Mouse (Mus musculus) left cerebral cortex, postnatal 14 days (tissue): ENCODE measurements around the gene Copz1. TPM values are rescaled to one million over a fixed set of nuclear protein-coding genes. Genes with fewer than 3 reads are reported as not detected.

Experiments used
- DNase-seq, 2 experiments: peaks; one replicate each; pipeline ENCODE4 v3.0.0; 2021 to 2022; ENCODE audit warnings: low spot score in 2 of 2, mixed read lengths in 1 of 2
- intact Hi-C: fragments of 180-260 bp; cut with DNase I; formaldehyde crosslinking; loops from one replicate; pipeline ENCODE4 v1.15.1; 2025
- total RNA-seq, 2 experiments: library from RNA; stranded (reverse); gene quantifications; 2 replicates each; pipeline ENCODE4 v1.2.3; 2021

Gene Copz1
- total RNA-seq, 2 experiments from 2014 or later = 107 to 114 TPM

DNA sequence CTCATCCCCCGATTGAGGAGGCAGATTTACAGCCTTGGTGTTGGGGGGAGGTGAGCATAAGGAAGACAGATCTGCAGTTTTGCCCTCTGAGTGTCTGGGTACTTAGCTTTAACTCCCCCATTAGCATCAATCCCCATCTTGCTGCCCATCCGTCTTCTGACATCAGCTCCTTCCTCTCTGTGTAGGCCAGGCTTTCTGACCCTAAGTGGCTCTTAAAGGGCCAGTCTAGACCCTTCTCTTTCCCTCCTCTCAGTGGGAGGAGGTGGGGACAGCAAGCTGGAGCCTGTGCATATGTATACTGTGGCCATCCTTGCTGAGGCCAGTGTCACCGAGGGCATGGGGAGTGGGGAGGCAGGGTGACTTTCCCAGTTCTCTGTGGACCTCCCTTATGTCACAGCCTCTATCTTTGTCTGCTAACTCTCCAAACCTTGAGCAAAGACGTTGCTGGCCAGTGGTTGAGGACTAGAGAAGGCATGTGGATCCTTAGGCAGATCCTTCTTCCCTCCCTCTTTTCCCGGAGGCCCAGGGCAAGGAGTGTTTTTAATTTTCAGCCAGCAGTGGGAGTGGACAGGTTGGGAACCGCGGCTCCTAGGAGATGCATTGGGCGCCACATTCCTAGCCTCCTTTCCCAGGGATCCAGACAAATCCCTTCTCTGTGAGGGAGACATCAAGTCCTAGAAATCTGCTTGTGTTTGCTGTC, 31.6 kb downstream of the Copz1 start:
- no peak for DNase-seq
- intact Hi-C loops = no loop called here

DNA sequence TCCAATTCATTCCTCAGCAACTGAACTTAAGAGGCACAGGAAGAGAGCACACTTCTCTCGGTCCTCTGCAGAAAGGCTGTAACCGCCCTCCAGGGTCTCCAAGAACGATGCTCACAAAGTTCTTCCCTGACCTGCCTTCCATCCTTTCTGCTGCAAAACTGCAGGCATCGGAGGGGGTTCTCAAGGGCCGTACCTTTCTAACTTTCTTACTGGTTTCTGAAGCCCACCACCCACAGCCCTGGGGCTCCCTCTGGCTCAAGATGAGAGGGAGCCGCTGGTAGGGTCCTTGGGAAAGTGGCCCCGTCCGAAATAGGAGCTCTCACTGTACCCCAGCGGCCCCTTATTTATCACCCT, 32.1 kb downstream of the Copz1 start:
- DNase-seq = no peak
- intact Hi-C loops = no loop called here

GRCm38 (mm10) chr15:103305070-103305678, 32.7 kb downstream of the Copz1 start:
- intact Hi-C loops = loop anchor here (5.0 kb wide), 1 partner anchor 33 kb away; the partner anchor contains the start of gene Copz1
- DNase-seq = peak; percentile 97 to 100

DNA sequence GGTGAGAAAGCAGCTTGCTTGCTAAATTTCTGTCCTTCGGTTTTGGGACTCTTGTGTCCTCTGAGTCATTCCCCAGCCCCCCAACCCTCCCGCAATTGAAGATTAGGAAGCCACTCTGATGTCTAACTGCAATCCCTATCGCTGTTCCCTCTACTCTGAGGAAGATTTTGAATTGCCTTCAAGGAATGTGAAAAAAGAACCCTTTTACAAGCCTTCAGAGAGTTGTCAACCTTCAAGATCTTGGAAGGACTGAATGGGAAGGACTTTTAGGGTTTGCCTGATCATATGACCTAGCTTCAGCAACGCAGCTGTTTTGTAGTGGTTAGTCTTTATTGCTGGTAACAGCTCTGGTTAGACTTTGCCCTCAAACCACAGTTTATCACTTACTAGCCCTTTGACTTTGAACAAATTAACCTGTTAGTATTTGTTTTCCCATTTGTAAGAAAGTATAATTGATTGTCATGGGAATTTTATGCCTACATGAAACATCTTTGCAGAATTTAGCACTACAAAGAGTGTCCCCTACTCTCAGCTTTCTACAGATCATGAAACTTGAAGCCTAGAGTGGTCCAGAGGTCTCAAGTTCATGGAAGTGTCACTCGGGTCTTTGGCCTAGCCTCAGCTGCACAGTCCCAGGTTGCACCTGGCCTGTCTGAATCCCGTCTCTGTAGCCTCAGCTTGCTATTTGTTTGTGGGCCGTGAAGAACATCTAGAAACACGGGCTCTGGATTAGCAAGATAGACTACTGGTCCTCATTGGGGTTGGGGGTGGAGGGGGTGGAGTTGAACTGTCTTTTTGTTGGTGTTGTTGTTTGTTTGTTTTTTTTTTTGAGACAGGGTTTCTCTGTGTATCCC, 33.5 kb downstream of the Copz1 start:
- intact Hi-C loops = loop anchor here (2.0 to 5.0 kb wide), 3 partner anchors 21 to 123 kb away; partner anchors contain the start of gene Copz1
- no peak for DNase-seq

DNA sequence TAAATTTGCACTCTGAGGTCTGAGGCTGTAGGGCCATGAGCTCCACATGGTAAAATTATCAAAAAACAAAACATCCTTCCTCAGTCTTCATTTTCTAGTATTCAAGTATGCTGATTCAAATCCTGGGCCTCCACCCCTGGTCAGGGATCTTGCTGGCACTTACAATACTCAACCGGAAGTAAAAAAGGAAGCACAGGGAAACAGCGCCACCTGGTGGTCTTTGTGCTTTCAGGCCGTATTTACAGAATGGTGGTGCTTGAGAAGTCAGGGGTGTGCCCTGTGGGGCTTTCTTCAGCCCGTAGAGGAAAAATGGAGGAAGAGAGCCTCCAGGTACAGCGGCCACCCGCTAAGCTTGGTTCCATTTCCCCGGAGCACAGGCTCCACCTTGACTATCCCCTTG, 34.6 kb downstream of the Copz1 start:
- intact Hi-C loops = loop anchor here (1.0 to 5.0 kb wide), 4 partner anchors 22 to 124 kb away; partner anchors contain the start of gene Copz1

DNA sequence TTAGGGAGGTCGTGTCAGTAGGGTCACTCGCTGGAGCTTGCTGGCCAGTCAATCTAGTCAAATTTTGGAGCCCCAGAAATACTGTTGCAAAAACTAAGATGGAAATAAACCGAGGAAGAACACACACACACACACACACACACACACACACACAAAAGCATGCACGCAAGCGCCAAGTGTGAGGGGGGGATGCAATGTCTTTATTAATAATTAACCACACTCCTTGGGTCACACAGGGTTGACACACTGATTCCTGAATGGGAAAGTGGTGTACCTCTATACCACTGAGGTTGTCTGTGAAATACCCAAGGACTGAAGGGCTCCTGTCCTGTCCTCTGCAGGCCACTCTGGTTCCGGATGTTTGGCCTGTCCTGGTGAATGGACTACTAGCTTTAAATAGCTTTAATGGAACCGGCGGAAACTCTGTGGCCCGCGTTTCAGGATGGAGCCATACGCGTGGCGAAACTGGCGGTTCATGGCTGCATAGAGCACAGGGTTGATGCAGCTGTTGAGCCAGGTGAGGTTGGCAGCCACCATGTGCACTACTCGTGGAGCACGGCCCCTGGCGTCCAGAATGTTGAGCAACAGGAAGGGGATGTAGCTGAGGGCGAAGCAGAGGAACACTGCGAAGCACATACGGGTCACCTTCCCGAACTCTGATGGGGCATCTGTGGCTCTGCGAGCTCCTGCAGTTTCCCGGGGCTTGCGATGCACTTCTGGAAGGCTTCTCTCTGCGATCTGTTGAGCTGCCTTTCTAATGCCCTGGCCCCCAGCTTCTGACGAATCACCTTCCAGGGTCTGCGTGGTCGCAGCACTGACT, 35.8 kb downstream of the Copz1 start:
- no peak for DNase-seq
- intact Hi-C loops = loop anchor here (5.0 kb wide), 1 partner anchor 36 kb away; the partner anchor contains the start of gene Copz1

More for the DNA sequence above, 34.6 kb downstream of the Copz1 start:
- DNase-seq = peak; percentile 94 to 96

DNA sequence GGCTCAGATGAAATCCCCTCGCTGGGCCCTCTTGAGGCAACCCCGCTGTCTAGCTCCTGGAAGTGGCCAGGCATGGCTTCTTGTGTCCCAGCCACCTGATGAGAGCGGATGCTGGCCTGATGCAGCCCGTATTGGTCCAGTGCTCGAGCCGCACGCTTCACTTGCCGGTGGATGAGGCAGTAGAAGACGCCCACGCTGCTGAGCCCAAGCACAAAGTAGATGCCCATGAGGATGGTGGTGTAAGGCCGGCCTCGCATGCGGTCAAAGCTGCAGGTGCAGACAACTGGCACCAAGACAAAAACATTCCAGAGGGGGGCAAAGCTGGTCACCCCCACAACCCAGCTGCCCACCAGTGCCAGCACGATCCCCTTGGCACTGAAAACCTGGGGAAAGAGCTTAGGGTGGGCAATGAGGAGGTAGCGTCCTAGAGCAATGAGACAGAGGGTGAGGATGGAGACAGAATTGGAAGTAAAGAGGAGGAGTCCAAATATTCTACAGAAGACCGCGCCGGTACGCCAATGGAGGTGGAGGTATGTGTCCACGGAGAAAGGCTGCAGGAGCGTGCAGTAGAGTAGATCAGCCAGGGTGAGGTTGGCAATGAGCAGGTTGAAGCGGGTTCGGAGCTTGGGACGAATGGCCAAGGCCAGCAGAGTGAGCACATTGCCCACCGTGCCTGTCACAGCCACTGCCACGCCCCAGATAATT, 36.5 kb downstream of the Copz1 start:
- no peak for DNase-seq

DNA sequence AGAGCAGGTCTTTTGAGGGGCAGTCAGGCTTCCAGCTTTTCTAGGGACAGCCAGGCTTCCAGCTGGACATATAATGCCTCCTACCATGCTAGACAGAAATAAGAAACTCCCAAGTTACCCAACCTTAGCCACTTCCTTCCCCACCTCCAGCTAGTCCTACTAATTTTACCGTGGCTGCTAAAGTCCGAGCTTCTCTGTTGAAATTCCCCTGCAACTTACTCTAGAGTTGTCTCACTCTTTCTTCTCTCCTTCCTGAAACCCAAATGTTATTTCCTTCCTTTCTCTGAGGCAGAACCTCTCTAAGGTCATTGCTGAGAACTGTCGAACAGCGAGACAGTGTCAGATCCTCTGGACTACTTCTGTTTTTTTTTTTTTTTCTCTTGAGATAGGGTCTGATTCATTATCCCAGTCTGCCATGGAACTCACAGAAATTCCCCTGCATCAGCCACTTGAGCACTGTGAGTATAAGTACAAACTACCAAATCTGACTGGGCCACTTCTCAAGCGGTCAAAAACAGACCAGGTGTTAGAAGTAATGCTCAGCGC, 37.9 kb downstream of the Copz1 start, which contains the start of gene Gpr84:
TSS of gene Gpr84 (minus strand) at position 248 of the 546 bp plus-strand sequence.
- no peak for DNase-seq
- intact Hi-C loops = loop anchor here (10.0 kb wide), 1 partner anchor 326 kb away; no protein-coding TSS in a partner anchor

More for the DNA sequence above, 36.5 kb downstream of the Copz1 start:
- intact Hi-C loops = loop anchor here (5.0 kb wide), 1 partner anchor 37 kb away; the partner anchor contains the start of gene Copz1

DNA sequence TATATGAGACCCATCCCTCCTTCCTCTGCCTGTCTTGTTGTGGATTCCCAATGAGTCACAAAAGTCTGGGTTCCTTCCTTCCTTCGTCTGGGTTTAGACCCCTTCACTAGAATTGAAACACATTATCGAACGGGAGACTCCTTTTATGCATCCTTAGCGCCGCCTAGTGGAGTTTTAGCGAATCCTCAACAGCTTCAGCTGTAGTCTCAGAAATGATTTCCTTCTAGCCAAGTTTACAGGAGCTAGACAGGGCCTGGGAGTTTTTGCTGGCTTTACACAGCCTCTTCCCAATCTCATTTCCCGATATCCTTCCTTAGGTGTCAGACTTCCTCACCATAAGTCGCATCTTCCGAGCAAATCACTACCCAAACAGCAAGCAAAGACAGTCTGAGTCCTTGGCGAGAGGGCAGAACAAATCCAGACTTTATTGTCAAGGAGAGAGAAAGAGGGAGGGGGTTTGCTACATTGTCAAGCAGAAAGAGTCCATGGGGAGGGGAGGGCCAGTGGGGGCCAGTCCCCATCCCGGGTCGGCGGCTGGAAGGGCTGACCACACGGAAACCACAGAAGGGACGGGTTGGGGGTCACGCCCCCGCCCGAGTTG, 41.1 kb downstream of the Copz1 start:
- DNase-seq = peak; percentile 73 to 81
- intact Hi-C loops = loop anchor here (10.0 kb wide), 1 partner anchor 329 kb away; no protein-coding TSS in a partner anchor

DNA sequence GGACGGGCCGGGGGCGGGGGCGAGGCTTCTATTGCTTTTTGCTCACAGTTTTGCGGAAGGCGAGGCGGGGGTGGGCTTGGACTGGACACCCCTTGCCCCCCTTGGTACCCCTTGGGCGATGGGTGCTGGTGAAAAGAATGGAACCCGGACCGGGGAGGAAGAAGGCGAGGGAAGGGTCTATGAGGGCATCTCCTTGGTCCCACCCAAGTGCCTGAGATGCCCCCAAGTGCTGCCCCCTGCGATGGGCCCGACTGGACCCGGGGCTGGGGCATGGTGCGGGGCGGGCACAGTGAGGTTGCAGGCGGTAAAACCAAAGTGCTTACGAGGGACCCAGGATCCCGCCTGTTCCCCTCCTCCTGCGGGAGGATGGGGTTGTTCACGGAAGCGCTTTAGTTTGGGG, 41.7 kb downstream of the Copz1 start:
- no peak for DNase-seq
- intact Hi-C loops = loop anchor here (10.0 kb wide), 1 partner anchor 329 kb away; no protein-coding TSS in a partner anchor

GRCm38 (mm10) chr15:103315011-103315502, 42.5 kb downstream of the Copz1 start:
- intact Hi-C loops = loop anchor here (10.0 kb wide), 1 partner anchor 330 kb away; no protein-coding TSS in a partner anchor
- DNase-seq = peak; percentile 70 to 73

GRCm38 (mm10) chr15:103315979-103316776, 43.7 kb downstream of the Copz1 start:
- no peak for DNase-seq
- intact Hi-C loops = loop anchor here (10.0 kb wide), 1 partner anchor 331 kb away; no protein-coding TSS in a partner anchor

DNA sequence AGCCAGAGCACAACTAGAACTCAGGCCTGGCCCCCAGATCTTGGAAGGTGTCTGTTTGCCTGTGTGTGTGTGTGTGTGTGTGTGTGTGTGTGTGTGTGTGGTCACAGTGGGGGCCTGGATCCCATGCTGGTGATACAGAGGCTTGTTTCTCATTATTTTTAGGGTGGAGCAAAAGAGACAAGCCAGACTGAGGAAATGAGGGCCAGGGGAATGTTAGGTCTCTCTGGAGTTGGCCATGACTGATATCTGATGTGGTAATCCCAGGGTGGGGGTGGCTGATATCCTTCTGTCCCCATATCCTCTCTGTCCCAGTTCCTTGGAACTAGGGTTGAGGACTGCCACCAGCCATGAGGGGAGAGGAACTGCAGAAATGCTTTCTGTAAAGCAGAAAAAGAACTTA, 44.6 kb downstream of the Copz1 start:
- DNase-seq = no peak
- intact Hi-C loops = loop anchor here (10.0 kb wide), 1 partner anchor 332 kb away; no protein-coding TSS in a partner anchor

- intact Hi-C loops = loop anchor here (10.0 kb wide), 1 partner anchor 333 kb away; no protein-coding TSS in a partner anchor
- DNase-seq = no peak
These were observed 45.2 kb downstream of the Copz1 start for GRCm38 (mm10) chr15:103317731-103318130.

- intact Hi-C loops = loop anchor here (10.0 kb wide), 1 partner anchor 334 kb away; no protein-coding TSS in a partner anchor
These were observed 45.8 kb downstream of the Copz1 start for GRCm38 (mm10) chr15:103318201-103318816.

DNA sequence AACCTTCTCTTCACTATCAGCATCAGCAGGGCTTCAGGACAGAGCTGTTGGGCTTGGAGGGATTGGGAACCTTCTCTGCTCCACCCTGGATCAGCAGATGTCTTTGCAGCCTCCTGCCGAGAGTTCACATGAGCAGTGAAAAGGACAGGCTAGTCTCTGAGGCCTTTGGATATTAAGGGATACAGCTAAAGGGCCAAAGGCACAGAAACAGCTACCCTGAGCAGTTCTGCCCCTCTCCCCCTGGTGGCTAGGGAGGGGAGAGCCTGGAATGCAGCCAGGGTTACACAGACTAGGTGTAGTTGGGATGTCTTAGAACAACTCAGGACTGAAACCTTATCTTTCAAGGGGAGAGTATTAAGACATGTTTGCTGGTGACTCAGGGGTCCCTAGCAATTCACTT, 48.6 kb downstream of the Copz1 start:
- intact Hi-C loops = no loop called here
- no peak for DNase-seq

More at GRCm38 (mm10) chr15:103318201-103318816, 45.8 kb downstream of the Copz1 start:
- no peak for DNase-seq
